Mouse (Mus musculus) heart, postnatal 4 days (tissue): ENCODE results near the gene Cdc42ep4. TPM values are rescaled to one million over a fixed set of nuclear protein-coding genes. Genes with fewer than 3 reads are reported as not detected.

Experiments
- DNase-seq: peaks from one replicate; pipeline ENCODE4 v3.0.0; 2021
- total RNA-seq, 2 experiments: library from RNA; stranded (reverse); gene quantifications; 2 replicates each; pipeline ENCODE4 v1.2.3; 2021

Cdc42ep4 gene
- total RNA-seq, 2 experiments from 2014 or later = 18.7 to 20.7 TPM

GRCm38 (mm10) chr11:113722405-113723090 is 29.1 kb downstream of the Cdc42ep4 start:
- no peak for DNase-seq

GRCm38 (mm10) chr11:113717767-113718424 is 33.8 kb downstream of the Cdc42ep4 start:
- DNase-seq = no peak

DNA sequence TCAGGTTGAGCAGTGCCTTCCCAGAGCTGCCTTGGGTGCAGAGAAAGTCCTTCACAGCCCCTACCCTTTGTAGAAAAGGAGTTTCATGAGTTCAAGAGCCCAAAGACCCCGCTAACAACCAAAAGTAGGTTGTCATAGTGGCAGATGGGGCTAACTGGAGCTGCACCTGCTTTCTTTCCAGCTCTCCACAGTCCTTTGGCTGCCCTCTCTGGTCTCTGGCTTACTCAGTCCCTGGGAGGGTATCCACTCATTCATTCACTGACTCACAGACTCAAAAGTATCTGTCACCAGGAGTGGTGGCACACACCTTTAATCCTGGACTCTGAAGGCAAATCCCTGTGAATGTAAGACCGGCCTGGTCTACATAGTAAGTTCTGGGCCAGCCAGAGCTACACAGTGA is 35.5 kb downstream of the Cdc42ep4 start:
- no peak for DNase-seq

DNA sequence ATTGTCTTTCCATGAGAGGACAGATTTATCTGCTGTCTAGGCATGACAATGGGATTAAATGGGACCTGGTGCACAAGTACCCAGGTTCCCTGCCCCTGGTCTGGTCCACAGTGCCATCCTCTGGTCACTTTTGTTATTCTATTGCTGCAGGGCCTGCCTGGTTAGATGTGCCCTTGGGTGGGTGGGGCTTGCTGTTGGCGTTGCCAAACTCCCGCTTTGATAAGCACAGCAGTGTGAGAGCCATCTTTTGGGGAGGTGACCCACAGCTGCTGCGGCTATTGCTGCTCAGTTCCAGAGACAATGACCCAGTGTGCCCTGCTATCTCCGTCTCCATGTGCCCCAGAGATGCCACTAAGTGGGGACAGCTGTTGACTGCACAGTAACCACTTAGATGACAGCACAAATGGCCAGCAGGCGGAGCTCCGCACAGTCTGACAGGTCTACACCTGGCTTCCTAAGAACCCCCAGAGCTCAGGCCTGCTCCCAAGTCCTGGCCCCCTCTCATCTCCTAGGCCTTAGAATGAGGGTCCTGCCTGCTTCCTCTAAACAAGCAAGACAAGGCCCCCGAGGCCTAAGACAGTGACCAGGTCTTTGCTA is 36.5 kb downstream of the Cdc42ep4 start:
- DNase-seq = no peak

DNA sequence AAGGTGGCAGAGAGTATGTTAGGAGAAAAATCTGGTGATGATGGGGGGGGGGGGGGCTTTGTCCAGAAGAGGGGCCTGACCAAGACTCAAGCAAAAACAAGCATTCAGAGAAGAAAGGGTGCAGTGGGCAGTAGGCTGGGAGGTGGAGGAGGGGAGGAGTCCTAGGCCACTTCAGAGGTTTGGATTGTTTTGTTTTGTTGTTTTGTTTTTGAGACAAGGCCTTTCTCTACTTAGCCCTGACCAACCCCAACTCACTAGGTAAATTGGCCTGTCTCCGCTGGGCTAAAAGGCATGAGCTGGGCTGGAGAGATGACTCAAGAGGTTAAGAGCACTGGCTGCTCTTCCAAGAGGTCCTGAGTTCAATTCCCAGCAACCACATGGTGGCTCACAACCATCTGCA is 40.6 kb downstream of the Cdc42ep4 start:
- no peak for DNase-seq

GRCm38 (mm10) chr11:113710257-113710777 is 41.4 kb downstream of the Cdc42ep4 start:
- no peak for DNase-seq

DNA sequence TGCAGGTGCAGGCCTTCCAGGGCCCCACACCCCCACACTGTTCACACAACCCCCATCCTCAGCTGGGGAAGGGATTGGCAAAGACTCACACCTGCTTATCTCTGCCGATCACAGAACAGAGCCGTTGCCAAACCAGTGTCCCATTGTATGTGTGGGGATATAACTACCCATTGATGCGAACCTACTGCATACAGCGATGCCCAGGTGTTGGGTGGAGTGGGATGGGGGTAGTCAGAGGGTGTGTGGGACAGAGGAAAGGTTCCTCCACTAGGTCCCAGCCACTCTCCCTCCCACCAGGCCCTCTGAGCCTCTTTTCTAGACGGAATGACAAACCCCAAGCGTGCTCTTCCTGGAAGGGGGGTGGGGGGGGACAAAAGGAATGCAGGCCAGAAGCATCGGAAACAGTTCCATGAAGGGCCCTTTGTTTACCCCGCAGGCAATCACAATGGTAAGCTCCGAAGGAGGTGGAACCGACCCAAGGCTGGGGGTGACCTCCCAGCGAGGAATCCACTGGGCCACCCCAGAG is 41.9 kb downstream of the Cdc42ep4 start, which contains the start of gene Cpsf4l:
TSS of gene Cpsf4l (minus strand) at position 287 of the 526 bp plus-strand sequence.
- no peak for DNase-seq

DNA sequence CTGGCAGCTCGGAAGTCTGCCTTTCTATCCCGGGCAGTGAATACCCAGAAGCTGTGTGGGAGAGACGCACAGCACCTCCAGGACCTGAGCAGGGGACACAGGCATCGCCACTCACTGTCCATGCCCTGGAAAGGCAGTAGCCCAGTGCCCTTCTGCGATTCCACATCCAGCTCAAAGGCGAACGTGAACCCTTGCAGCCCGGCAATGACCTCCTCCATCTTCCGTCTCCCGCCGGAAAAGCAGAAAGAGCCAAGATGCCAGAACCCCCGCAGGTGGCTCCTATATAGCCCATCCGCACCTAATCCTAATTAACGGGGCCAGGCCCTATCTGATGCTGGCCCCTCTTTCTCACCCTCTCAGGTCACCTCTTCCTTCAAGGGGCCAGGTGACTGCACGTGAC is 42.4 kb downstream of the Cdc42ep4 start:
- DNase-seq = no peak

DNA sequence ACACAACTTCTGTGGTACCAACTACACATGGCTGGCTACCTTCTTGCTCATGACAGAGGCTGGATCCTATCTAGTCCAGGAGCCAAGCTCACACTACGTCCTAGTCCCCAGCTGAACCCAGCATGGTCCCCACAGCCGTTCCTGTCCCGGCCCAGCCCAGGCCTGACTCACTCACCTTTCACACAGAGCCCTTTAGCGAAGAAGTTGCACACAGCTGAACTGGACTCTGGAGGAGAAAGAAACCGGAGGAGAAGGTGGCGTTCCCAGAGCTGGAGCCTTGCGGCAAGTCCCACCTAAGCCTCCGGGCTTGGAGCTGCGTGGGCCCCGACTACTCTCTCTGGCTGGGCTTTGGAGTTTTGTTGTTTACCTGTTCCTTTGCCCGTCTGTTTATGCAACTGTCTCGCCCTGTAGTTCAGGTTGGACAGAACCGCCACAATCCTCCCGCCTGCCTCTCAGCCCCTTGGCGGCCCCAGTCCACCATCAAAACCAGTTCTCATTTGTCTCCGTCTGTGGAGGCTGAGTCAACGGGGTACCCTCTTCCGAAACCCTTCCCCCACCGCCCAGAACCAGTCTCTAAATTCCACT is 43.0 kb downstream of the Cdc42ep4 start:
- no peak for DNase-seq

- DNase-seq = no peak
Measured at GRCm38 (mm10) chr11:113705966-113706652, 45.6 kb downstream of the Cdc42ep4 start.

DNA sequence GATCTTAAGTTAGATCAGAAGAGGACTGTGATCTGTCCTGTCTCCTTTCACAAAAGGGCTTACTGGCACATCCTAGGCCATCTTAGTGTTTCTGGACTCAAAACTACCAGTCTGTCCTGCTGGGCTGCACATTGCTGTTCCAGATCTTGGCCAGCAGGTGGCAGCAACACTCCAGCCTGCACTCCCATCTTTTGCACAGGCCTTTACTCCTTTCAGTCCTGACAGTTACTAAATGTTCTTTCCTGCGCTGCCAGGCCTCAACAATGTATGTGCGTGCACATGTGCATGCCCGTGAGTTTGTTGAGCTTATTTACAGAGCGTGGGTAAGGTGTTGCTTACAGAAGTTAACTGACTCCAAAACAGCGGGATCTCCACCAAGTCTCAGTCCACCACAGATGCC is 47.9 kb downstream of the Cdc42ep4 start:
- DNase-seq = peak; percentile 85

DNA sequence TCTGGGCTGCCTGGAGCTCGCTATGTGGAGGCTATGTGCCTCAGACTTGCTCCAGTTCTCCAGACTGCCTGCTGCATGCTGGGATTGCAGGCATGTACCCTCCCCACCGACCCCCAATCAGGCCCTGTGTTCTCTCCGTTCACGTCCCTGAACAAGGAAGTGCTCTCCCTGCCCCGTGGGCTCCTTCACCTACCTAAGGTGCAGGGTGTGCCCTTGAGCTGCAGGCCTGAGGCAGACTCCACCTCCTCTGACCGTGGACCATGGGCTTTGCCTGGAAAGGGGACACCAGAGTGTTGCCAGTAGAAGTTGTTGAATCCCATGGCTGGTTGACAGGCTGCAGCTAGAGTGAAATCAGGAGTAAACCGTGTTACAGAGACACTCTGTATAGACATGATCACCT is 52.0 kb downstream of the Cdc42ep4 start:
- no peak for DNase-seq

- no peak for DNase-seq
Measured at GRCm38 (mm10) chr11:113698013-113698545, 53.6 kb downstream of the Cdc42ep4 start.

DNA sequence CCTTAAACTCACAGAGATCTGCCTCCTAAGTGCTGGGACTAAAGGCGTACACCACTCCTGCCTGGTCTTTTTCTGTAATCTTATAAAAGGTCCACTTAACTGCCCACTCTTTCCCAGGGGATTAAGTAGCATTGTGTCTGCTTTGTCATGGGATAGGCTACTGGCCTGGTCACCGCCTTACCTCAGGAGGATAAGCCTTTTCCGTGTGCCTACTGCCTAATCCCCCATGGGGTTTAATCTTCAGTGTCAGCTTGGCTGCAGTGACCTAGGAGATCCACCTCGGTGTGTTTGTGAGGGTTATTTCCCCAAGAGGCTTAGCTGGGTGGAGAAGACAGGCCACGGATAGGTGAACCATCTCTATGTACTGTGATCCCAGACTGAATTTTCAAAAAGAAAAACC is 54.1 kb downstream of the Cdc42ep4 start:
- DNase-seq = no peak

DNA sequence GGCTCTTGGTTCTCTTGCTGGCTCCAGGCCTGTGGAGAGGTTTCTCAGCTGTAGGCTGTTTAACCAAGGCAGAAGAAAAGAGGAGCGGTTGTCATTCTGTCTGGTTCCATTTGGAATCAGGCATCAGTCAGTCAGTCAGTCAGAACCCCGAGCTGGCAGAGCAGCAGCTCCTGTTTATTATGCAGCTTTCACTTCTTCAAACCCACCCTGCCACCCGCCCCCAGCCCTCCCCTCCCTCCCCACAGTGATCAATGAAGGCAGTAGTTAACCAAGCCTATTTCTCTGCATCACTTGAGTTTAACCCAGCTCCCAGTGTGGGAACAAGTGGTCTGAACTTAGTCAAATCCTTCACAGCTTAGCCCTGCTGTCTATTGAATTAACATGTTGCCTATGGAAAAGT is 59.8 kb downstream of the Cdc42ep4 start:
- no peak for DNase-seq

DNA sequence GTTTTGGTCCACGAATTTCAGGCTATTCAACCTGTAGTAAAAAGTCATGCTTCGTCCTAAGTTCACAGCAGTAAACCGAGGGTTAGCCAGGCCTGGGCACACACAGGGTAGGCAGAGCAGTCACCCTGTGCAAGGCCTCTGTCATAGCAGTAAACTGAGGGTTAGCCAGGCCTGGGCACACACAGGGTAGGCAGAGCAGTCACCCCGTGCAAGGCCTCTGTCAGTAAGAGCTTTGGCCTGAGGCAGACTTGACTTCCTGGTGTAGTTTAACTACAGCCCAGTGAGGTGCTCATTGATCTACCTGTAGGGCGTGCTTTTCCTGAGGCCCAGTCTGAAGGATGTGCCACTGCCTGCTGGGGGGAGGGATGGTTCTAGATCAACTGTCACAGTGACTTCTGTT is 60.4 kb downstream of the Cdc42ep4 start:
- DNase-seq = no peak

DNA sequence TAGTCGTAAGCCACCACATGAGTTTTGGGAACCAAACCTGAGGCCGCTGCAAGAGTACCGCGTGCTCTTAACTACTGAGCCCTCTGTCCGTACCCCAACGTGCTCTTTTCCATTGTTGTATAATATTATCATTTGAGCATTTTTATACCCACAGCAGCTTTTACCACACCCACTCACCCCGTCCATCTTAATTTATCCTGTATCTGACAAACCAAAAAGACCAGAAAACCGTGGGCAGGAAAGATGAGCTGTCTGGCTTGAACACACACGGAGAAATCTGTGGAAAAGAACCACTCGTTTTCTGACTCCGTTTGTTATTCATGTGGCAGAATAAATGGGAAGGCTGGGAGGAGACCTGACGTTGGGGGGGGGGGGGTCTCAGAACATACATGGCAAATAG is 61.2 kb downstream of the Cdc42ep4 start:
- no peak for DNase-seq

DNA sequence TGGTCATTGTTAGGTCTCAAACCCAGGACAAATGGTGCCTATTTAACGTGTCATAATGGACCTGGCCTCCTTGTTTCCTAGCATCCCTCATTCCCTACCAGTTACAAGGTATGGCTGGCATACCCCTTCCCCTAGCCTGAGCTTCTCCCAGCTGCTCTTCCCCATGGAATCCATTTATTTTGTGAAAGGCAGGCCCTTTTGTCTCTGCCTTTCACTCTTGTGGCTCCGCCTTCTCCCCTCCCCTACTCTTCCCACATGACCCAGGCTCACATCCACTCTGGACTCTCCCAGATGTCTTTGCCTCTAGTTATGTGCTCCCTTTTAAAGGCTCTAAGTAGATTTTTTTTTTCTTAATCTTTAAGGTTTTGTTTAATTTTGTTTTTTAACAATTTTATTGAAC is 64.7 kb downstream of the Cdc42ep4 start:
- no peak for DNase-seq

- DNase-seq = no peak
Measured at GRCm38 (mm10) chr11:113684707-113685426, 66.8 kb downstream of the Cdc42ep4 start.

DNA sequence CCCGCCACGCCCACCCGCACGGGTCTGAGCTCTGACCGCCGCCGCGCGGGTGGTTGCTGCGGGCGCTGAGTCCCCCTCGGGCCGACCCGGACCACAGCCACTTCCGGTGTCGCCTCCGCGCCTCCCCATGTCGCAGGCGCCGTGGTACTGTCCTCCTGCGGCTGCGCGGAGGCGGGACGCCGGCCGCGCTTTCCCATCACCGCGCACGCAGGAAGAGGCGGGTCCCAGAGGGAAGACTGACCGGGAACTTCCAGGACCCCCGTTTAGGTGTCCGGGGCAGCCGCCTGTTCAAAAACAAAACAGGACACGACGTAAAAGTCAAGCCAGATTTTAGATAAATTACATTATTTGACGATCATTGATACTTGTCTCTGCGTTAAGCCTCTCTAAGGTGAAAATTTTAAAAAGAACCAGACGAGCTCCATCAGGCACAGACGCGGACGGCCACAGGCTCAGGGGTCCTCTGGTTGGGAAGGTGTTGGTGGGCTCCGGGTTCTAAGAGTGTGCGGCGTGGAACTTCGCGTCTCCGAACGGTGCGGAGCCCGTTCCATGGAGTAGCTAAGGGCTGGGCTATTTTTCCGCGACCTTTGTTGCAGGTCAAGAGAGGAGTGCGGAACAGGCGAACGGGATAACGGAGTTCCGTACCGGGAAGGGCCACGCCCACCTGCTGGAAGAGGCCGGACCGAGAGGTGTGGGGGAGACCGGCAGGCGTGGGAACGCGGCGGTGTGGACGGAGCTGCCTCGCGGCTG is 67.5 kb downstream of the Cdc42ep4 start, which contains the start of the genes Fam104a and D11Wsu47e:
TSS of gene Fam104a (minus strand) at position 199 of the 750 bp plus-strand sequence.
TSS of gene D11Wsu47e (plus strand) at position 456 of the 750 bp plus-strand sequence.
- DNase-seq = peak; percentile 96
